Mouse (Mus musculus) liver, embryonic 12.5 days (tissue): ENCODE measurements around the gene Mcl1. TPM values are rescaled to one million over a fixed set of nuclear protein-coding genes. Genes with fewer than 3 reads are reported as not detected.

Experiments
- ATAC-seq: fragments of 200-750 bp; cut with Nextera tagmentation; 2 replicates; pipeline ENCODE4 v1.8.0; 2017; ENCODE audit warnings: moderate number of reproducible peaks, mild to moderate bottlenecking, moderate library complexity
- H3K27ac ChIP-seq: fragments of 300-500 bp; sonication (generic); 2 replicates; pipeline ENCODE4 v1.5.1; 2016; ENCODE audit warnings: mild to moderate bottlenecking
- H3K27me3 ChIP-seq: fragments of 300-500 bp; sonication (generic); replicated peaks from 2 replicates; pipeline ENCODE4 v1.6.1; 2016; ENCODE audit warnings: mild to moderate bottlenecking, moderate library complexity
- H3K36me3 ChIP-seq: fragments of 300-500 bp; sonication (generic); 2 replicates; pipeline ENCODE4 v1.6.1; 2016; ENCODE audit warnings: mild to moderate bottlenecking, moderate library complexity
- H3K4me1 ChIP-seq: fragments of 300-500 bp; sonication (generic); 2 replicates; pipeline ENCODE4 v1.6.1; 2016
- H3K4me2 ChIP-seq: fragments of 300-500 bp; sonication (generic); 2 replicates; pipeline ENCODE4 v1.6.1; 2016; ENCODE audit warnings: mild to moderate bottlenecking, moderate library complexity
- H3K4me3 ChIP-seq: fragments of 300-500 bp; sonication (generic); 2 replicates; pipeline ENCODE4 v1.5.1; 2016; ENCODE audit warnings: mild to moderate bottlenecking, moderate library complexity
- H3K9ac ChIP-seq: fragments of 300-500 bp; sonication (generic); 2 replicates; pipeline ENCODE4 v1.6.1; 2016; ENCODE audit warnings: mild to moderate bottlenecking, moderate library complexity
- H3K9me3 ChIP-seq: fragments of 300-500 bp; sonication (generic); replicated peaks from 2 replicates; pipeline ENCODE4 v1.6.1; 2016; ENCODE audit warnings: mild to moderate bottlenecking, moderate library complexity
- WGBS: fragments of 180-500 bp; shearing (Covaris S2); methylation state at CpG from one replicate; pipeline ENCODE4 v1.1.7; 2016; ENCODE audit not compliant: insufficient replicate concordance; 5-methylcytosine and 5-hydroxymethylcytosine counted together
- polyA plus RNA-seq: library from polyadenylated mRNA; unstranded; fragments of >200 nt; fragmentation: Nextera tagmentation; extraction: Ambion mirVana; gene quantifications from 2 replicates; pipeline ENCODE4 v1.2.1, GENCODE M21; 2016

The Mcl1 gene
- polyA plus RNA-seq, 1 experiment from 2014 or later: 66.5 TPM

DNA sequence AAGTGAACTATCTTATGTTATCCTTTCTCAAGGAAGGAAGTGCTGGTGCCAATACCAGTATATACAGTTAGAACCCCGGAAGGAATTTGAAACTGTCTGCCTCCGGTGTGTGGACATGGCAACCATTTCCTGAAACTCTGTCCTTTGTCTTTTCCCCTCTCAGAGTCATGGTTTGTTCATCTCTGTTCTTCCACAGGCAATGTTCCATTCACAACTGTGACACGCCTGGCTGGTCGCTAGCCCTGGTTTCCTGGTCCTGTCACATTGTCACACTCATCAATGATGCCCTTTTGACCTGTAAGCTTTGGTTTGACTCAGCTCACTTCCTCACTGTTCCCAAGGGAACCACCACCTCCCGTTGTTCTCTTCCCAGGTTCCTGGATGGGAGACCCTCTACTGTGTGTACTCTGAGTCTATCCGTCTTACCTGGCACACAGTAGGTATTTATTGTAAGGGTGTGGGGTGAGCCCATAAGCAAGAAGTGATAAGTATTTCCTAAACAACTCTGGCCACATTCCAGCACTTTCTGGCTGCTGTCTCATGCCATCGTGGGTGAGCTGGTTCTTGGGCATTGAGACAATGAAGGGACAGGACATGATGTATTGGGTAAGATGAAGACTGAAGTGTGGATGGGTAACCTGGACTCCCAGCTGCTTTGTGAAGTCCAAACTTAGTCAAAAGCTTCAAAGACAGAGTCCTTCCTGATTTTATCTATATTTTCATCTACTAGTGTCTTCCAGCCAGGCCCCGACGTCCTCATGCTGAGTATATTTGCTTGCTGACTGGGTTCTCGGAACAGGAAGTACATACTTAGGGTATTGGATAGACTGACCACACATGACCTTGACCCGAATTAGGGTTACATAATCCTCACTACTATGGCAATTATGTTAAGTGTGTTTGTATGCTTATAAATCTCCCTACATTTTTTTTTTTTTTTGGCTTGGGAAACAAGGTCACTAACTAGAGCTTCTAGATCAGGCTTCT lies 35.5 kb downstream of the Mcl1 start:
- H3K36me3 ChIP-seq: no peaks in the 10 kb centered on the region
- 38% methylated on average over 11 of the region's 11 CpGs for WGBS
- no peaks in the 10 kb centered on the region for H3K9me3 ChIP-seq
- H3K27ac ChIP-seq: no peak overlapping the region
- H3K4me3 ChIP-seq: no peak overlapping the region
- no peaks in the 10 kb centered on the region for H3K27me3 ChIP-seq
- 0 out of 2 replicates have a peak, but pooled peaks have one; percentile 34 for ATAC-seq
- H3K4me2 ChIP-seq: no peak overlapping the region
- H3K9ac ChIP-seq: no peak overlapping the region
- peaks cover 26% of the 10 kb centered on the region for H3K4me1 ChIP-seq

- Histone ChIP-seq H3K9me3 (no peaks in the 10 kb centered on the region), H3K9ac (no peak overlapping the region), H3K36me3 (no peaks in the 10 kb centered on the region), H3K4me2 (no peak overlapping the region), H3K4me1 (peaks cover 24% of the 10 kb centered on the region), H3K4me3 (no peak overlapping the region), H3K27ac (no peak overlapping the region), H3K27me3 (no peaks in the 10 kb centered on the region)
- 72% methylated on average over 11 of the region's 11 CpGs for WGBS
- no peak for ATAC-seq
Observed at GRCm38 (mm10) chr3:95694808-95695703, 36.5 kb downstream of the Mcl1 start.

GRCm38 (mm10) chr3:95695796-95696195 lies 37.2 kb downstream of the Mcl1 start:
- H3K4me3 ChIP-seq: no peak overlapping the region
- H3K27me3 ChIP-seq: peaks cover 5% of the 10 kb centered on the region; the same call in 1 of the 2 replicates
- no peaks in the 10 kb centered on the region for H3K9me3 ChIP-seq
- no peaks in the 10 kb centered on the region for H3K36me3 ChIP-seq
- WGBS: 49% methylated on average over 3 of the region's 3 CpGs
- no peak overlapping the region for H3K4me2 ChIP-seq
- H3K4me1 ChIP-seq: peaks cover 19% of the 10 kb centered on the region
- no peak for ATAC-seq
- no peak overlapping the region for H3K27ac ChIP-seq
- H3K9ac ChIP-seq: no peak overlapping the region

- WGBS: 25% methylated on average over 7 of the region's 7 CpGs
- Histone ChIP-seq H3K4me2 (no peak overlapping the region), H3K36me3 (no peaks in the 10 kb centered on the region), H3K9me3 (no peaks in the 10 kb centered on the region), H3K27ac (no peak overlapping the region), H3K4me3 (no peak overlapping the region), H3K9ac (no peak overlapping the region), H3K4me1 (peaks cover 24% of the 10 kb centered on the region), H3K27me3 (peaks cover 8% of the 10 kb centered on the region)
- ATAC-seq: no peak
Observed at GRCm38 (mm10) chr3:95696360-95696759, 37.8 kb downstream of the Mcl1 start.

- Histone ChIP-seq H3K4me3 (no peak overlapping the region), H3K9me3 (no peaks in the 10 kb centered on the region), H3K27ac (no peak overlapping the region), H3K9ac (no peak overlapping the region), H3K4me1 (peaks cover 28% of the 10 kb centered on the region), H3K27me3 (peaks cover 8% of the 10 kb centered on the region), H3K4me2 (no peak overlapping the region), H3K36me3 (no peaks in the 10 kb centered on the region)
- WGBS: 84% methylated on average over 4 of the region's 4 CpGs
- no peak for ATAC-seq
Observed at GRCm38 (mm10) chr3:95698286-95698685, 39.7 kb downstream of the Mcl1 start.

DNA sequence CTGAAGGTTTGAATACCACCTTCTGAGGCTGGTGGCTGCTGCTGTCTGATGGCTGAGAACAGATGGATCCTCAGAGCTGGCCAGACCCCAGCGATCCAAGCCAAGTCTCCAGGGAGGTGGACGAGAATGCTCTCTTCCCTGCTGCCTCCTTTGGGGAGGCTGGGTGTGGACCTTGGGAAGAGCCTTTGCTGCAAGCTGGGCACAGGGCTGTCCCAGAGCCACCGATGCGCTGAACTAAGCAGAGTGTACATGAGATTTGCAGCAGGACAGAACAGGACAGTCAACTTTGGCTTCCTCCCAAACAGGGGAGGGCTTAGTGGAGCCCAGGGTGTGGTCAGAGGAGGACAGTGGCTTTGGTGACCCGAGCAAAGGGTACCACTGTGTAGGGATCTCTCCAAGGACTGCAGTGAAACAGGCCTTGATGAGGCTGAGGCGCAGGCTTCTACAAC lies 41.7 kb downstream of the Mcl1 start:
- Histone ChIP-seq H3K4me3 (no peak overlapping the region), H3K4me1 (peaks cover 16% of the 10 kb centered on the region), H3K9ac (no peak overlapping the region), H3K9me3 (no peaks in the 10 kb centered on the region), H3K36me3 (no peaks in the 10 kb centered on the region), H3K27me3 (peaks cover 8% of the 10 kb centered on the region), H3K27ac (no peak overlapping the region), H3K4me2 (no peak overlapping the region)
- 71% methylated on average over 6 of the region's 6 CpGs for WGBS
- ATAC-seq: peak; percentile 40; the same call in 1 of the 2 replicates

DNA sequence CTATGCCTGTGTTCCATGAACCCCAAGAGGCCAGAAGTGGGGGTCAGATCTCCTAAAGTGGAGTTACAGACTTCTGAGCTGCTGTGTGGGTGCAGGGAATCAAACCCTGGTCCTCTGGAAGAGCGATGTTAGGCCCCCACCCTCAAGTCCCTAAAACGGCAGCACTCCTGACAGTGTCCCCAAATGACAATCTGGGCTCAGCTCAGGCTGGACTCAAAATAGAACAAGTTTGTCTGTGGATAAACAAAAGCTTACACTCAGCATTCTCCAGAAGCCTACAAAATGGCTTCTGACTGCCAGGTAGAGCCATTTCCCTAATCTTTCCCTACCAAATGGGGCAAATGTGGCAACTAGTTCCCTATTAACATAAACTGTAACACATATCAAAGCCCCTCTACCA lies 42.5 kb downstream of the Mcl1 start:
- H3K27me3 ChIP-seq: peaks cover 8% of the 10 kb centered on the region
- peaks cover 16% of the 10 kb centered on the region for H3K4me1 ChIP-seq
- no peaks in the 10 kb centered on the region for H3K36me3 ChIP-seq
- WGBS: 67% methylated on average over 2 of the region's 2 CpGs
- H3K9me3 ChIP-seq: no peaks in the 10 kb centered on the region
- no peak overlapping the region for H3K27ac ChIP-seq
- no peak overlapping the region for H3K4me3 ChIP-seq
- H3K9ac ChIP-seq: no peak overlapping the region
- no peak overlapping the region for H3K4me2 ChIP-seq
- ATAC-seq: no peak

GRCm38 (mm10) chr3:95701877-95702540 lies 43.4 kb downstream of the Mcl1 start:
- H3K4me3 ChIP-seq: peak overlapping the region; percentile 32
- peak overlapping the region; percentile 24; the same call in 1 of the 2 replicates for H3K9ac ChIP-seq
- peaks cover 16% of the 10 kb centered on the region for H3K4me1 ChIP-seq
- ATAC-seq: peak; percentile 24; the same call in 1 of the 2 replicates
- no peak overlapping the region for H3K27ac ChIP-seq
- peak overlapping the region; percentile 60 for H3K4me2 ChIP-seq
- no peaks in the 10 kb centered on the region for H3K36me3 ChIP-seq
- no peaks in the 10 kb centered on the region for H3K9me3 ChIP-seq
- WGBS: 18% methylated on average over 24 of the region's 24 CpGs
- peaks cover 8% of the 10 kb centered on the region for H3K27me3 ChIP-seq

DNA sequence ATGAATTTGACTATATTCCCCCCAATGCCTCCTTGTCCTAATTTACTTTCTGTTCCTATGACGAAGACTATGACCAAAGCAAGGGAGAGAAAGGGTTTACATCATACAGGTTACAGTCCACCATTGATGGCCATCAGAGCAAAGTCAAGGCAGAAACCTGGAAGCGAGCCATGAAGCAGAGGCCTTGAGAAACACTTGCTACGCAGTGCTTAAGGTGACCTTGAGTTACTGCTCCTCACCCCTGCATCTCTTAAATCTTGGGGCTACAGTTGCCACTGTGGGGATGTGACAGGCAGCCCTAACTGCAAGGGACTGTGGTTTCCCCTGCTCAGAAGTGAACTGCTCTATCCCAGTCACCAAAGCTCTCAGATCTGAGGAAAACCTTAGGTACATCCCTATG lies 44.7 kb downstream of the Mcl1 start:
- H3K27me3 ChIP-seq: peaks cover 8% of the 10 kb centered on the region
- 78% methylated on average over 3 of the region's 3 CpGs for WGBS
- H3K36me3 ChIP-seq: no peaks in the 10 kb centered on the region
- no peak overlapping the region for H3K27ac ChIP-seq
- no peaks in the 10 kb centered on the region for H3K9me3 ChIP-seq
- ATAC-seq: no peak
- H3K4me2 ChIP-seq: no peak overlapping the region
- no peak overlapping the region for H3K9ac ChIP-seq
- H3K4me1 ChIP-seq: peaks cover 16% of the 10 kb centered on the region
- no peak overlapping the region for H3K4me3 ChIP-seq

DNA sequence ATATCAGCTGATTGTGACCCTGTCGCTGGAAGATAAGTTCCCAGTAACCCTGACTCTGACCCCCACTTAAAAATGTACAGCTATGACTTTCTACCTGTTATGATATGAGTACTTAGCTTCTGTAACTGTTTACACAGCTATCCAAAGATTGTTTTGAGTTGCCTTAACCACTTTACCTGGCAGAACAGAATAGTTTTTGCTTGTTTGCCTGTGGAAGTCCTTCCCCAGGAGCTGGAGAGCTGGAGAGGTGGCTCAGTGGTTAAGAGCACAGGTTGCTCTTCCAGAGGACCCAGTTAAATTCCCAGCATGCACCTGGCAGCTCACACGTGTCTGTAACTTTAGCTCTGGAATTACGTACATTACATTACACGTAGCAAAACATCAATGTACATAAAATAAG lies 46.0 kb downstream of the Mcl1 start:
- peaks cover 8% of the 10 kb centered on the region for H3K27me3 ChIP-seq
- peaks cover 16% of the 10 kb centered on the region for H3K4me1 ChIP-seq
- no peak overlapping the region for H3K4me2 ChIP-seq
- H3K36me3 ChIP-seq: no peaks in the 10 kb centered on the region
- 72% methylated on average over 4 of the region's 4 CpGs for WGBS
- H3K4me3 ChIP-seq: no peak overlapping the region
- H3K9me3 ChIP-seq: no peaks in the 10 kb centered on the region
- no peak overlapping the region for H3K27ac ChIP-seq
- no peak for ATAC-seq
- no peak overlapping the region for H3K9ac ChIP-seq

DNA sequence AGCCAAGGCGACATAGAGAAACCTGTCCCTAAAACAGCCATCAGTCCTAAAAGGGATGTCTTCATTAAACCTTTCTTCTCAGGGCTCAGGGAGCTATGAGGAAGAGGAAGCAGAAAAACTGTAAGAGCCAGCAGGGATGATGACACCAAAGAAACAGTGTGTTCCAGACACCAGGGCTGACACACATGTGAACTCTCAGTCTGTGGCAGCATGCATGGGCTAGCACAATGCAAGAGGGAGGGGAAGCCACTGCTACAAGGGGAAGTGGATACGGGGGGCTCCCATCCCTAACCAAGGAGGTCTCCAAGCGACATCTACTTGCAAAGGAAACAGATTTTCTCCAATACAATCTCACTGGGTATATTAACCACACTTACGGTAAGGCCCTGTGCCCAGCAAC lies 47.7 kb downstream of the Mcl1 start:
- Histone ChIP-seq H3K36me3 (no peaks in the 10 kb centered on the region), H3K9me3 (no peaks in the 10 kb centered on the region), H3K27me3 (peaks cover 2% of the 10 kb centered on the region; the same call in 1 of the 2 replicates), H3K4me2 (no peak overlapping the region), H3K4me3 (no peak overlapping the region), H3K4me1 (peaks cover 11% of the 10 kb centered on the region), H3K9ac (no peak overlapping the region), H3K27ac (no peak overlapping the region)
- no peak for ATAC-seq
- 46% methylated on average over 4 of the region's 4 CpGs for WGBS
